ENCODE assay signal across 15 mouse cellular contexts in genomic region chr12:83433987-83434698, GRCm38 (mm10). TPM values are rescaled to one million over a fixed set of nuclear protein-coding genes. Genes with fewer than 3 reads are reported as not detected.
DNase-seq lines count a peak whose midpoint lies in the region; ATAC-seq and TF ChIP-seq lines count a peak whose summit lies in the region.
"Had no signal": no experiment of that assay in that cellular context is flagged by ENCODE, and none has a peak within 500 bp of the region (broad histone marks: within the 10 kb centered on the region; RNA-seq: fewer than 3 reads in every experiment).

No protein-coding gene starts in this region.

- H3K9me3 ChIP-seq in intestine, embryonic 14.5 days (ENCODE audit: control insufficient read depth, low read length) = no peaks in the 10 kb centered on the region
- no peaks in the 10 kb centered on the region for H3K9me3 ChIP-seq in intestine, postnatal 0 days (ENCODE audit: control insufficient read depth)
- H3K9me3 ChIP-seq: liver, embryonic 15.5 days; midbrain, embryonic 13.5 days had no signal

- H3K27me3 ChIP-seq in intestine, embryonic 14.5 days (replicated peaks; ENCODE audit: control insufficient read depth, insufficient read depth, low read length) = no peaks in the 10 kb centered on the region
- no peaks in the 10 kb centered on the region for H3K27me3 ChIP-seq in intestine, postnatal 0 days (replicated peaks; ENCODE audit: control insufficient read depth, insufficient read depth, low read length)
- H3K27me3 ChIP-seq: liver, embryonic 15.5 days; midbrain, embryonic 13.5 days had no signal

- no peak overlapping the region for H3K27ac ChIP-seq in intestine, embryonic 14.5 days (ENCODE audit: low read depth)
- no peak overlapping the region for H3K27ac ChIP-seq in intestine, postnatal 0 days (ENCODE audit: low read depth, low read length)
- H3K27ac ChIP-seq: liver, embryonic 15.5 days; midbrain, embryonic 13.5 days had no signal

- H3K36me3 ChIP-seq in intestine, embryonic 14.5 days (ENCODE audit: control insufficient read depth, insufficient read depth, low read length) = no peaks in the 10 kb centered on the region
- no peaks in the 10 kb centered on the region for H3K36me3 ChIP-seq in intestine, postnatal 0 days (ENCODE audit: control insufficient read depth, insufficient read depth)
- H3K36me3 ChIP-seq: liver, embryonic 15.5 days; midbrain, embryonic 13.5 days had no signal

- H3K4me3 ChIP-seq in intestine, embryonic 14.5 days (ENCODE audit: low read depth, low read length) = no peak overlapping the region
- H3K4me3 ChIP-seq in intestine, postnatal 0 days (ENCODE audit: low read depth, low read length) = no peak overlapping the region
- H3K4me3 ChIP-seq: erythroblast, embryonic 14.5 days; liver, embryonic 15.5 days; midbrain, embryonic 13.5 days had no signal

- no peak overlapping the region for H3K9ac ChIP-seq in intestine, embryonic 14.5 days (ENCODE audit: low read length)
- H3K9ac ChIP-seq in intestine, postnatal 0 days (ENCODE audit: low read depth, low read length) = no peak overlapping the region
- H3K9ac ChIP-seq: liver, embryonic 15.5 days; midbrain, embryonic 13.5 days had no signal

- intact Hi-C loops in left cerebral cortex, postnatal 4 days (cut with DNase I) = no loop called here

- H3K4me2 ChIP-seq in intestine, embryonic 14.5 days (ENCODE audit: low read length) = no peak overlapping the region
- H3K4me2 ChIP-seq in intestine, postnatal 0 days (replicated peaks; ENCODE audit: low read depth) = no peak overlapping the region
- H3K4me2 ChIP-seq: liver, embryonic 15.5 days; midbrain, embryonic 13.5 days had no signal

- no peak for ATAC-seq in intestine, embryonic 14.5 days (replicated peaks; ENCODE audit: low FRiP score, low TSS enrichment, low read depth)
- no peak for ATAC-seq in intestine, postnatal 0 days
- ATAC-seq: activated CD4-positive, CD25-positive, alpha-beta regulatory T cell, adult 4 months; hindbrain, embryonic 16.5 days; midbrain, embryonic 13.5 days had no signal

- no peak for TF ChIP-seq CTCF in intestine, postnatal 0 days (IDR thresholded peaks at IDR 0.05; ENCODE audit: low read depth)

- H3K4me1 ChIP-seq in intestine, embryonic 14.5 days (replicated peaks; ENCODE audit: control insufficient read depth, insufficient read depth, low read length) = peaks cover 10% of the 10 kb centered on the region
- no peaks in the 10 kb centered on the region for H3K4me1 ChIP-seq in intestine, postnatal 0 days (replicated peaks; ENCODE audit: control insufficient read depth, insufficient read depth, low read length)

- WGBS in intestine, embryonic 14.5 days = 36% methylated on average over 10 of the region's 10 CpGs
- WGBS in intestine, postnatal 0 days = 43% methylated on average over 10 of the region's 10 CpGs
- 21% methylated on average over 10 of the region's 10 CpGs for WGBS in large intestine, adult 2 months

- peak; percentile 71 for DNase-seq in intestine, embryonic 14.5 days (ENCODE audit: low spot score)
- DNase-seq in ovary, adult 18-20 months (ENCODE audit: low spot score) = peak; percentile 75
- DNase-seq in ovary, postnatal 14 days (ENCODE audit: low spot score) = no peak
- peak; percentile 38 for DNase-seq in large intestine, adult 2 months (ENCODE audit: low read depth, low spot score)
- no peak for DNase-seq in left cerebral cortex, postnatal 4 days
- DNase-seq in thymus, postnatal 36 days = no peak
- DNase-seq: cerebellum, adult 8-10 months; gastrocnemius, postnatal 14 days; right cerebral cortex, postnatal 4 days had no signal

RNA-seq across cellular contexts. Expression of gene Dpf3, which starts 53.4 kb away (rescaled TPM):
- polyA plus RNA-seq in intestine, embryonic 14.5 days (2014; fragmentation: Nextera tagmentation; extraction: Ambion mirVana) = 8.7 and 9.2 TPM in 2 replicates
- polyA plus RNA-seq in intestine, postnatal 0 days (2015; fragmentation: Nextera tagmentation; extraction: Ambion mirVana) = 5.1 and 5.9 TPM in 2 replicates
- polyA plus RNA-seq in large intestine, adult 2 months (2012; rRNA removed) = 4.6 and 10.4 TPM in 2 replicates
- 10 to 100 TPM in 1 of 2 experiments, 1 to 10 TPM in 1; 7.0 to 11.0 TPM for total RNA-seq in left cerebral cortex, postnatal 4 days (2021)

Comparison
In these comparisons a context has a peak if more than half of its experiments do, and no peak if none do; other contexts are left out.
1. DNase-seq: peak in intestine, embryonic 14.5 days (single experiment), ovary, adult 18-20 months (single experiment) and large intestine, adult 2 months (single experiment); none in ovary, postnatal 14 days (single experiment), left cerebral cortex, postnatal 4 days (single experiment) and thymus, postnatal 36 days (0 of 2).